Mouse (Mus musculus) forebrain, embryonic 14.5 days (tissue): ENCODE measurements around the gene Ppp1r13l. TPM values are rescaled to one million over a fixed set of nuclear protein-coding genes. Genes with fewer than 3 reads are reported as not detected.

Experiments
- ATAC-seq: fragments of 200-750 bp; cut with Nextera tagmentation; 2 replicates; pipeline ENCODE4 v1.8.0; 2017; ENCODE audit warnings: mild to moderate bottlenecking, moderate library complexity
- DNase-seq: peaks from one replicate; pipeline ENCODE4 v3.0.0-alpha.2; 2015; ENCODE audit warnings: low spot score
- H3K27ac ChIP-seq: fragments of 300-500 bp; sonication (generic); 2 replicates; pipeline ENCODE4 v1.5.1; 2014; ENCODE audit warnings: low read depth, mild to moderate bottlenecking, control low read depth, low read length, moderate library complexity
- H3K27me3 ChIP-seq: fragments of 300-500 bp; sonication (generic); replicated peaks from 2 replicates; pipeline ENCODE4 v1.6.1; 2014; ENCODE audit warnings: low read length, control low read depth, mixed read lengths; ENCODE audit not compliant: control insufficient read depth, insufficient read depth
- H3K36me3 ChIP-seq: fragments of 300-500 bp; sonication (generic); 2 replicates; pipeline ENCODE4 v1.6.1; 2014; ENCODE audit warnings: low read length, control low read depth; ENCODE audit not compliant: control insufficient read depth, insufficient read depth
- H3K4me1 ChIP-seq: fragments of 300-500 bp; sonication (generic); 2 replicates; pipeline ENCODE4 v1.6.1; 2014; ENCODE audit warnings: antibody characterized with exemption, low read length, control low read depth; ENCODE audit not compliant: control insufficient read depth, insufficient read depth
- H3K4me2 ChIP-seq: fragments of 300-500 bp; sonication (generic); 2 replicates; pipeline ENCODE4 v1.6.1; 2014; ENCODE audit warnings: mild to moderate bottlenecking, control low read depth, low read length
- H3K4me3 ChIP-seq: fragments of 300-500 bp; sonication (generic); 2 replicates; pipeline ENCODE4 v1.5.1; 2014; ENCODE audit warnings: low read depth, low read length, control low read depth
- H3K9ac ChIP-seq: fragments of 300-500 bp; sonication (generic); 2 replicates; pipeline ENCODE4 v1.6.1; 2014; ENCODE audit warnings: mild to moderate bottlenecking, low read length, control low read depth, moderate library complexity
- H3K9me3 ChIP-seq: fragments of 300-500 bp; sonication (generic); replicated peaks from 2 replicates; pipeline ENCODE4 v1.6.1; 2016; ENCODE audit warnings: low read length, control low read depth, mixed read lengths; ENCODE audit not compliant: control insufficient read depth
- WGBS: fragments of 180-500 bp; shearing (Covaris S2); extraction: QIAGEN DNeasy Blood & Tissue Kit; methylation state at CpG from one replicate; pipeline ENCODE4 v1.1.7; 2014; 5-methylcytosine and 5-hydroxymethylcytosine counted together
- polyA plus RNA-seq: library from polyadenylated mRNA; unstranded; fragments of >200 nt; fragmentation: Nextera tagmentation; extraction: Ambion mirVana; gene quantifications from 2 replicates; pipeline ENCODE4 v1.2.1, GENCODE M21; 2014

Gene Ppp1r13l
- 1.1 and 1.3 TPM in 2 replicates for polyA plus RNA-seq

GRCm38 (mm10) chr7:19359299-19359891 lies at the start of gene Ppp1r13l, which contains the start of gene Cd3eap:
TSS of gene Ppp1r13l (plus strand) at chr7:19359749.
TSS of gene Cd3eap (minus strand) at chr7:19359483.
- ATAC-seq: peak; percentile 81
- peak within 1 kb of the TSS; percentile 30; the same call in 1 of the 2 replicates for H3K27ac ChIP-seq

GRCm38 (mm10) chr7:19309884-19310641 lies 49.5 kb upstream of the Ppp1r13l start, which contains the start of gene Fosb:
TSS of gene Fosb (minus strand) at chr7:19310051.
- peak within 1 kb of the TSS; percentile 82 for H3K4me2 ChIP-seq
- under 1% methylated on average over 49 of the region's 49 CpGs for WGBS
- H3K27me3 ChIP-seq: peaks cover 28% of the 10 kb centered on the region
- H3K9me3 ChIP-seq: no peaks in the 10 kb centered on the region
- H3K4me3 ChIP-seq: peak within 1 kb of the TSS; percentile 51
- no peak within 1 kb of the TSS for H3K27ac ChIP-seq
- H3K36me3 ChIP-seq: no peaks in the 10 kb centered on the region
- peak; percentile 98 for DNase-seq
- peak within 1 kb of the TSS; percentile 51 for H3K9ac ChIP-seq
- peaks cover 9% of the 10 kb centered on the region for H3K4me1 ChIP-seq
- peak; percentile 86 for ATAC-seq

More at GRCm38 (mm10) chr7:19359299-19359891, at the start of gene Ppp1r13l, which contains the start of gene Cd3eap:
- Histone ChIP-seq H3K36me3 (peaks cover 22% of the 10 kb centered on the region), H3K4me3 (peak within 1 kb of the TSS; percentile 55), H3K27me3 (no peaks in the 10 kb centered on the region), H3K4me2 (peak within 1 kb of the TSS; percentile 99), H3K4me1 (peaks cover 9% of the 10 kb centered on the region; the same call in 1 of the 2 replicates), H3K9ac (peak within 1 kb of the TSS; percentile 67), H3K9me3 (no peaks in the 10 kb centered on the region)
- DNase-seq: peak; percentile 94
- WGBS: 0% methylated on average over 31 of the region's 31 CpGs

- Histone ChIP-seq H3K27ac (no peak overlapping the region), H3K27me3 (peaks cover 8% of the 10 kb centered on the region), H3K36me3 (no peaks in the 10 kb centered on the region), H3K9me3 (no peaks in the 10 kb centered on the region), H3K4me1 (peaks cover 9% of the 10 kb centered on the region), H3K9ac (no peak overlapping the region), H3K4me3 (no peak overlapping the region), H3K4me2 (no peak overlapping the region)
- WGBS: 36% methylated on average over 4 of the region's 4 CpGs
- no peak for DNase-seq
- ATAC-seq: no peak
Observed at GRCm38 (mm10) chr7:19311991-19312390, 47.6 kb upstream of the Ppp1r13l start.

GRCm38 (mm10) chr7:19314033-19314432 lies 45.5 kb upstream of the Ppp1r13l start:
- Histone ChIP-seq H3K9ac (no peak overlapping the region), H3K36me3 (no peaks in the 10 kb centered on the region), H3K27ac (no peak overlapping the region), H3K4me2 (no peak overlapping the region), H3K9me3 (no peaks in the 10 kb centered on the region), H3K4me3 (no peak overlapping the region), H3K27me3 (0 out of 2 replicates have a peak, but pooled peaks cover 4% of the 10 kb centered on the region), H3K4me1 (peaks cover 9% of the 10 kb centered on the region)
- ATAC-seq (no peak), DNase-seq (no peak)
- WGBS: 52% methylated on average over 5 of the region's 5 CpGs

GRCm38 (mm10) chr7:19316451-19317161 lies 42.9 kb upstream of the Ppp1r13l start:
- no peak overlapping the region for H3K4me2 ChIP-seq
- H3K27me3 ChIP-seq: 0 out of 2 replicates have a peak, but pooled peaks cover 4% of the 10 kb centered on the region
- H3K9me3 ChIP-seq: no peaks in the 10 kb centered on the region
- ATAC-seq (no peak), DNase-seq (no peak)
- WGBS: 42% methylated on average over 14 of the region's 14 CpGs
- no peak overlapping the region for H3K9ac ChIP-seq
- no peak overlapping the region for H3K27ac ChIP-seq
- no peak overlapping the region for H3K4me3 ChIP-seq
- no peaks in the 10 kb centered on the region for H3K36me3 ChIP-seq
- peaks cover 8% of the 10 kb centered on the region for H3K4me1 ChIP-seq

- WGBS: 77% methylated on average over 2 of the region's 2 CpGs
- DNase-seq: no peak
- Histone ChIP-seq H3K9ac (no peak overlapping the region), H3K36me3 (no peaks in the 10 kb centered on the region), H3K27ac (no peak overlapping the region), H3K4me2 (no peak overlapping the region), H3K4me1 (peaks cover 8% of the 10 kb centered on the region), H3K27me3 (0 out of 2 replicates have a peak, but pooled peaks cover 2% of the 10 kb centered on the region), H3K9me3 (no peaks in the 10 kb centered on the region), H3K4me3 (no peak overlapping the region)
- no peak for ATAC-seq
Observed at GRCm38 (mm10) chr7:19318201-19318600, 41.3 kb upstream of the Ppp1r13l start.

- no peaks in the 10 kb centered on the region for H3K36me3 ChIP-seq
- H3K9ac ChIP-seq: no peak overlapping the region
- ATAC-seq (no peak), DNase-seq (no peak)
- H3K27me3 ChIP-seq: no peaks in the 10 kb centered on the region
- no peaks in the 10 kb centered on the region for H3K9me3 ChIP-seq
- no peak overlapping the region for H3K4me2 ChIP-seq
- 77% methylated on average over 7 of the region's 7 CpGs for WGBS
- H3K27ac ChIP-seq: no peak overlapping the region
- peaks cover 8% of the 10 kb centered on the region for H3K4me1 ChIP-seq
- H3K4me3 ChIP-seq: no peak overlapping the region
Observed at GRCm38 (mm10) chr7:19318676-19319075, 40.9 kb upstream of the Ppp1r13l start.

- no peaks in the 10 kb centered on the region for H3K27me3 ChIP-seq
- no peak for DNase-seq
- 15% methylated on average over 9 of the region's 9 CpGs for WGBS
Observed at GRCm38 (mm10) chr7:19319458-19319857, 40.1 kb upstream of the Ppp1r13l start.

More at GRCm38 (mm10) chr7:19319458-19319857, 40.1 kb upstream of the Ppp1r13l start:
- Histone ChIP-seq H3K36me3 (no peaks in the 10 kb centered on the region), H3K9me3 (no peaks in the 10 kb centered on the region), H3K9ac (peak overlapping the region; percentile 56), H3K27ac (no peak overlapping the region), H3K4me2 (peak overlapping the region; percentile 67), H3K4me3 (peak overlapping the region; percentile 38), H3K4me1 (peaks cover 8% of the 10 kb centered on the region)
- peak; percentile 47 for ATAC-seq
